Mouse (Mus musculus) cerebellum, postnatal 36 days (tissue): ENCODE measurements around the gene Prdm10.

ENCODE experiments used
- DNase-seq, 2 experiments: peaks; one replicate each; pipeline ENCODE4 v3.0.0; 2021 to 2022; ENCODE audit warnings: mixed read lengths in 2 of 2

Gene Prdm10

GRCm38 (mm10) chr9:31280366-31281010, at the start of gene Prdm10:
Gene Prdm10, plus strand, starts transcription at chr9:31280538.
- DNase-seq = peak; percentile 97

GRCm38 (mm10) chr9:31235030-31235429, 45.3 kb upstream of the Prdm10 start:
- no peak for DNase-seq

GRCm38 (mm10) chr9:31235489-31235888, 44.8 kb upstream of the Prdm10 start:
- no peak for DNase-seq

DNA sequence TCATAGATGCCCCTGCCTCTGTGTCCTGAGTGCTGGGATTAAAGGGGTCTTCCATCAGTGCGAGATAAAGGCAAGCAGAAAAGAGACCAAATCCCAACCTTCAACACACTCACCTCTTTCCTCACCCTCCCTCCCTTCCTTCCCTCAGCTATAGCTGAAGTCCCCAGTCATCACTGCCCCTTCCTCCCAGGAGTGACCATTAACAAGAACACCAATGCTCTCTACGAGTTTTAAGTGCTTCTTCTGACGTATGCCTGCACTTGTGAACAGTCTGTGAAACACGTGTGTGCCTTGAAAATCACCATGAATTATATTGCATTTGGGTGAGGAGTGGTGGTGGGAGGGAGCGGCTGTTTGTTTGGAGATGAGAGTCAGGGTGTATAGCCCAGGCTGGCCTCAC, 44.3 kb upstream of the Prdm10 start:
- no peak for DNase-seq

DNA sequence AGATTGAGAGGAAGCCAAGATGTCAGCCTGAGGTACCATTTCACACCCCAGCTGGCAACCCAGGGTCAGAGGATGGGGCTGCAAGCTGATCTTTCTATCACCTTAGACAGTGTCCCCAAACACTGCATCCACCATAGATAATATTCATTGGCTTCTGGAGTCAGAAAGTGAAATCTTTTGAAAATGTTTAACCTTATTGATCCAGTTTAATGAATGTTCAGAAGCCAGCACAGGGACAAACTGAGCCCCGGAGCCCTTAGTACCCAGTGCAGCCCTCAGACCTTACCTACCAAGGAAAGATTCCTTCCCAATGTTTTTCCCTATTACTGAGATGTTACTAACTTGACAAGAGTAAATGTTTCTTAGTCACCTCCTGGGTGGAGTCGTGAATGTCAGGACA, 41.8 kb upstream of the Prdm10 start:
- no peak for DNase-seq

- DNase-seq = no peak
Observed at GRCm38 (mm10) chr9:31239551-31239950, 40.8 kb upstream of the Prdm10 start.

GRCm38 (mm10) chr9:31240522-31241207, 39.7 kb upstream of the Prdm10 start:
- no peak for DNase-seq

- DNase-seq = no peak
Observed at GRCm38 (mm10) chr9:31241208-31241699, 39.1 kb upstream of the Prdm10 start.

- DNase-seq = no peak
Observed at GRCm38 (mm10) chr9:31243306-31243938, 36.9 kb upstream of the Prdm10 start.

- DNase-seq = no peak
Observed at GRCm38 (mm10) chr9:31243939-31244333, 36.4 kb upstream of the Prdm10 start.

GRCm38 (mm10) chr9:31245006-31245405, 35.3 kb upstream of the Prdm10 start:
- DNase-seq = no peak

DNA sequence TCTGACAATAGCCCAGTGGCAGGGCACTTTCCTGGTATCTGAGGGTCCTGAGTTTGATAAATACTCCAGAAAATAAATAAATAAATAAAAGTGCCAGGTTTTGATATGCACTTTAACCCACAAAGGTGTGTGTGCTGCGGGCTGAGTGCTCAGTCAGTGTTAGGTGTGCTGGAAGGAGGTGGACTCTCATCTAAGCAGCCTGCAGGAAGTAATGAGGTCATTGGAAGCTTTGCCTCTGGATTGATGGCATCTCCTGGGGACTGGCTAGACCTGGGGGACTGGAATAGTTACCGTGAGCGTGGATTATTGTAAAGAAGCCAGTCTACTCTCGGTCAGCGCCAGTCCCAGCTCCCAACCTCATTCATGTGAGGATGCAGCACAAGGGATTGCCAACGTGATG, 33.9 kb upstream of the Prdm10 start:
- no peak for DNase-seq

DNA sequence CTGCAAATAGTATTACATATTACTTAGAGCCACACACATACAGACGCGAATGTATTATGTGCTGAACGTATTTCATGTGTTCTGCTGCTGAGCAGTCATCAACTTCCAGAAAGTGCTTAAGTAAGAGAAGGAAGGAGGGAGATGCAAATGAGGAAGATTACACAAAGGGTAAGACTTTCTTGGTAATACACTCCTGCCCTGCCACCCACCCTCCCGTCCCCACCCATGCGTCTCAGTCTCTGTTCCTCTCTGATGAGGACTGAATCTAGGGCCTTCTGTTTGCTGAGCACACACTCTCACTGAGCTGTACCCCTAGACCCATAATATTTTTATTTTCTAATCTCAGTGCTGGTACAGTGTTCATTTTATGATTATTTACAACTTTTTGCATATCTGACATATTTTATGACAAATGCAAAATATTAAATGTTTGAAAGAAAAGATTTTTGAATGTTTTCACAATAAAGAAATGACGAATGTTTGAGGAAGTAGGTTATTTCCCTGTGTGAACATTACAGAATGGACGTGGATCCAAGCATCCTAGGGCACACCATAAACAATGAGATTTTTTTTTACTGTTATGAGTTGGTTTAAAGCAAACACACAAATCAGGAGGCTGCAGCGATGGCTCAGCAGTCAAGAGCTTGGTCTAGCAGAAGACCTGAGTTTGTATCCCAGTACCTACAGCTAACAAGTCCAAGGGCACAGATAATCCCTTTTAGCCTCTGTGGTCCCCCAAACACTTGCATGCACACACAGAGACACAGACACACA, 32.7 kb upstream of the Prdm10 start:
- no peak for DNase-seq

- no peak for DNase-seq
Observed at GRCm38 (mm10) chr9:31252182-31252799, 28.0 kb upstream of the Prdm10 start.

DNA sequence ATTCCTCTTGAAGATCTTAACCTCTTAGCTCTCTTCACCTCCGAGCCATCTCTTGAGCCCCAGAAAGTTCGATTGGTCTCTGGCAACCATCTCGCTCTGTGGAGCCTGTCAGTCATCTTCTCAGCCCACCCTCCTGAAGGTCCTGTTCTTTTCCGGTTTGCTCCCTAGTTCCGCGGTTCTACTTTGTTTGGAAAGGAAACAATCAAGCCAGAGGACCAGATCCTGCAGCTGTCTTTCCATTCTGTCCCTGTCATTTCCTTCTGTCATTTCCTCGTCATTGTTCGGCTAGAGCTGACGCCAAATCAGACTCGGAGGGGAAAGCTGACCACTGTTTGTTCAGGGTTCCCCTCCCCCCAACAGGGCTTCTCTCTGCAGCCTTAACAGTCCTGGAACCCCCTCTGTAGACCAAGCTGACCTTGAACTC, 27.0 kb upstream of the Prdm10 start:
- no peak for DNase-seq

DNA sequence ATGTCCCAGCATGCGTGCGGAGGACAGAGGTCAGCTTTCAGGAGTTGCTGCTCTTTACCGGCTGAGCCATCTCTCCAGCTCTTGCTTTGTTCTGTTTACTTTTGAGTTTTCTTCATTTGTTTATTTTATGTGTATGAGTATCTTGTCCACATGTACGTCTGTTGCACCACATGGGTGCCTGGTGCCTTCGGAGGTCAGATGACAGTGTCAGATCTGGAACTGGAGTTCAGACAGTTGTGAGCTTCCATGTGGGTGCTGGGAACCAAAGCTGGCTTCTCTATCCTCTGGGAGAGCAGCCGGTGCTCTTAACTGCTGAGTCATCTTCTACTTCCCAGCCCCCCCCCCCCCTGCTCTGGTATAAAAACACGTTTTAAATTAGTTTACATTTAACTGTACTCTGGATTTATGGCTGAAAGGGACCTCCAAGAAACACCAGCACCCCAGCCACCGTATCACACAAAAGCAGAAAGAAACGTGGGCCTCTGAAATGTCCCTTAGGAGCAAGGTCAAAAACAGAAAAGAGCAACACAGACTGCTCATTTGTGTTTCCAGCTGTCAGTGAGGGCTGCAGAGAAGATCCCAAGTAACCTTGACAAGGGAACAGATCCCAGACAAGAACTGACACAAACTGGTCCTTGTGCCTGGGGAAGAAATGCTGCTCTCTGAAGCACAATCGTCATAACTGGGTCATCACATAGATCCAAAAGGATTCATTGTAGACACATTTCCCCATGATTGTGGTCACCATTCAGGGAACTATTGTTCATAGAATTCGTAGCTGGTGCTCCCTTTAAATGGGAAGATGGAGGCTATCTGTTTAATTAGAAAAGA, 26.3 kb upstream of the Prdm10 start:
- no peak for DNase-seq

GRCm38 (mm10) chr9:31254697-31255004, 25.7 kb upstream of the Prdm10 start:
- no peak for DNase-seq

- DNase-seq = no peak
Observed at GRCm38 (mm10) chr9:31255953-31256352, 24.4 kb upstream of the Prdm10 start.

GRCm38 (mm10) chr9:31258237-31258636, 22.1 kb upstream of the Prdm10 start:
- DNase-seq = no peak

DNA sequence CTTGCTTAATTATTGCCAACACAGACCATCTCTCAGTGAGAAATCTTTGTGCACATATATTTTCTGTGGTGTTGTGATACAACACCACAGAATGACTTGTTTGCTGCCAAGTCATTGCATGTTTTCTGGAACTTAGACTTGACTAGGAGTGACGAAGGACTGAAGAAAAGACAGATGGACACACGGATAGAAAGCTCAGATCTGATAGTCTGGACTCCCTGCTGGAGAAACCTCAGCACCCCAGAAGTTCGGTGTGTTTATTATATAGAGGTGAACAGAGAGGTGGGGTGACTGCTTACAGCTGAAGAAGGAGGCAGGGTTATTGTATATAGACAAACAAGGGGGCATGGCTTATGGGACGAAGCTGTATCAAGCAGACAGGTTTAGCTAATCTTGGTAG, 20.1 kb upstream of the Prdm10 start:
- no peak for DNase-seq

DNA sequence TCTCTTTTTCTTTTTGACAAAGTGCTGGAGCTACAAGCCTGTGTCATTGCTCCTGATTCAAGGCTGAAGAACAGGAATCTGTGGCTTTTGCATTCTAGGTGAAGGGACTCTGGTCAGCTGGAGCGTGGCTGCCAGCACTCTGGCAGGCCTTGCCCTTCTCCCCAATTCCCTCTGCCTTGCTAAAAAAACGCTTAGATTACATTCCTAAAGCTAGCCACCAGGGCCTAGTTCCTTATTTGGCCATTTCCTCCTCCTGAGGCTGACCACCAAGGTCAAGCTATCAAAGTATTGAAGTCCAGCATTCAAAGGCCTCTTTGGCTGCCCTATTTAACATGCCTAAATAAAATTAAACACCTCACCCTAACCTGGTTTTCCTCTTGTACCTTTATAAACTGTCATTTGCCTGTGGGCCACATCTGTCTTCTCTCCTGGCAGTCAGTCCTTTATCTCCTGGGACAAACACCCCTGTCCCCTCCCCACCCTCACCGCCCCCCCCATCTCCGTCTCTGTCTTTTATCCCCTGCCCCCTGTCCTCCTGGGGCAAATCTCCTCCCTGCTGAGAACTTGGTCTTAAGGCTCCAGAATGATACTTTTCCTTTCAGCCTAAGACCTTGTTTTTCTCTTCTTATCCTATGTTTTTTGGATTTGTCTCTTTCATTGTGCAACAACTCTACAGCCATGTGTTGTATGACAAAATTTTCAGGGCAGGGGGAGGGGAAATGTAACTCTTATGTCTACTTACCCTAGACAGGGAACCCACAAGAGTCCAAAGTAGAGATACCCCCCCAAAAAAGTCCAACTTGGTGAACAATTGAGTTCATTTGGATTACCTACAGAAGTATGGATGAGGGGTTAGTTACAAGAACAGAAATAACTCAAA, 17.9 kb upstream of the Prdm10 start:
- no peak for DNase-seq
